Mouse (Mus musculus): ENCODE data around the gene Tmem245. TPM values are rescaled to one million over a fixed set of nuclear protein-coding genes. Genes with fewer than 3 reads are reported as not detected.

Tmem245 gene
- total and polyA plus RNA-seq, 2 experiments from 2014 or later: 23.7 to 68.4 TPM

DNA sequence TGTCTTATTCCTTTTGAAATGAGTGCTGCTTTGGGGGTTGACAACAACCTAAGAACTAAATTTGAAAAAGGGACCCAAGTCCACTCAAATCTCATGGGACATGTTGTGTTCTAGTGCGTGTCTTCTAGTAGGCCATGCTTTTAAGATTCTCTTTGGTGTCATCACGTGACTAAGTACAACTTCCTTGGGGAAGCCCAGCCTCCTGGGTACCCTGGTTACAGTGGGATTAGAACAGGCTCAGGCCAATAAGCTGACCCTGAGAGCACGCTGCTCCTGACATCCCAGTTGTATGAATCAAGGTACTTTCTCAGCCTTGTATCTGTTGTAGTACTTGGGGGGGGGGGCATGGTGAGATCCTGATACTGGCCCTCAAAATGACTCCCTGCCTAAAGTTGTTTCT, 4.5 kb upstream of the Tmem245 start:
- Histone ChIP-seq H3K4me1 (ENCODE audit: control insufficient read depth, insufficient read depth) (peaks cover 7% of the 10 kb centered on the region; the same call in 1 of the 2 replicates), H3K4me3 (ENCODE audit: low read depth, low read length) (no peak overlapping the region), H3K27ac (ENCODE audit: low read depth) (no peak overlapping the region), H3K9ac (replicated peaks; ENCODE audit: low read depth, low read length) (no peak overlapping the region), H3K27me3 (ENCODE audit: control insufficient read depth, insufficient read depth, low read length) (no peaks in the 10 kb centered on the region), H3K9me3 (replicated peaks; ENCODE audit: control insufficient read depth, low read length) (no peaks in the 10 kb centered on the region), H3K4me2 (ENCODE audit: low read depth, low read length) (no peak overlapping the region), H3K36me3 (replicated peaks; ENCODE audit: control insufficient read depth, insufficient read depth, low read length) (no peaks in the 10 kb centered on the region)
- TF ChIP-seq EP300 (IDR thresholded peaks at IDR 0.05; ENCODE audit: low read depth): no peak
- no peak for TF ChIP-seq CTCF (IDR thresholded peaks at IDR 0.05; ENCODE audit: low read depth)
- no peak for DNase-seq (ENCODE audit: low spot score)
- 81% methylated on average over 3 of the region's 3 CpGs for WGBS
- ATAC-seq (ENCODE audit: insufficient read depth, low read depth): no peak

DNA sequence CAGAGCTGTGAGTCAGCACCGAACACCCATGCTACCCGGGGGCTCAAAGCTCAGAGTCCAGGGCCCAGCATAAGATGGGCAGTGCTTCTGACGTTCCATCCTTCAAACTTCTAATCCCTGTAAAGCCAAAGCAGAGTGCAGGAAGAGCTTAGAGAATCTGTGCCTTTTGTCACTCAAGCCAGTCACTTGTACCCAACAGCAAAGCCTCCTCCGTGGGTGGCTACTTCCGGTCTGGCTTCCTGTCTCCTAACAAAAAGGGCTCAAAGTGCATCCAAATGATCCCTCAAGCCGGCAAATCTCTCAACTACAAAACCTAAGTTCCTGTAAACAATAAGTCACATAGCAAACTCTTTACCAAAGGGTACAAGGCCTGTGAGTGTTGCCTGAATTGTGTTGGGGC, 2.3 kb upstream of the Tmem245 start:
- no peak overlapping the region for H3K27ac ChIP-seq (ENCODE audit: low read depth)
- H3K9me3 ChIP-seq (replicated peaks; ENCODE audit: control insufficient read depth, low read length): no peaks in the 10 kb centered on the region
- H3K27me3 ChIP-seq (ENCODE audit: control insufficient read depth, insufficient read depth, low read length): no peaks in the 10 kb centered on the region
- ATAC-seq (ENCODE audit: insufficient read depth, low read depth): no peak
- no peak overlapping the region for H3K4me3 ChIP-seq (ENCODE audit: low read depth, low read length)
- no peaks in the 10 kb centered on the region for H3K36me3 ChIP-seq (replicated peaks; ENCODE audit: control insufficient read depth, insufficient read depth, low read length)
- DNase-seq (ENCODE audit: low spot score): no peak
- no peak overlapping the region for H3K4me2 ChIP-seq (ENCODE audit: low read depth, low read length)
- 53% methylated on average over 6 of the region's 6 CpGs for WGBS
- no peak for TF ChIP-seq EP300 (IDR thresholded peaks at IDR 0.05; ENCODE audit: low read depth)
- peaks cover 19% of the 10 kb centered on the region for H3K4me1 ChIP-seq (ENCODE audit: control insufficient read depth, insufficient read depth)
- H3K9ac ChIP-seq (replicated peaks; ENCODE audit: low read depth, low read length): no peak overlapping the region

DNA sequence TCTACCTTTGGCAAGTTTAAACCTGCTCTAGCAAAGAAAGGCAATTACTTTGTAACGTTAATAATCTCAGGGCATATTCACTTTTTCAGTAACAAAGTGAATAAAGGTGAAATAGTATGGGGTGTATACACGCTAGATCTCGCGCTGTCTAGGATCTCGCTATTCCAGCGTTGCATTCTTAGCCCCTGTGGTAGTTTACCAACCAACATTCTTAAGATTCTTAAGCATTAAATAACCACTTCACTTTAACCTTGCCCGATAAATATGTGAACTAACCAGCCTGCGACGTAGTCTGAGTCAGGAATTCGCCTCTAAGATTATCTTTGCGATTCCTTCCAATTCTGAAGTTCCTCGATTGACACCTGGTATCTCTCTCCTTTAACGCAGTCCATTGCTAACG, 1.1 kb downstream of the Tmem245 start:
- peak; percentile 31 for ATAC-seq (ENCODE audit: insufficient read depth, low read depth)
- under 1% methylated on average over 14 of the region's 14 CpGs for WGBS

DNA sequence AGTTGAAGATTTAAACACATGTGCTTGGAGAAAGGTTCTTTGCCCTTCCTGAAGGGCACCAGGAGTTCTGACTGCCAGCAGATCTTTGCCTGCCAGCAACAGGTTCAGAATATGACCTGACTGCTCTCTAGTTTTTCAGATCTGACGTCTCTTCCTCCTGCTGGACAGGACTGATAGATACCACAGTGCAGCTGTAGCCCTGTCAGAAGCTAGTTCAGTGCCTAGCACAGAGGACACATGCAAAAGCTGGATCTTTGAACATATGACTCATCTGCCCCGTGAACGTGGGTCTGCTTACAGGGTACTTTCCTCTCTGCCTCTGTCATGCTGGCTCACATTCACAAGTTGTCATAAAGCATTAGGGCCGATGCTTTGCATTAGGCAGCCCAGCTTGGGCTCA, 3.0 kb downstream of the Tmem245 start:
- H3K9ac ChIP-seq (replicated peaks; ENCODE audit: low read depth, low read length): 0 out of 2 replicates have a peak overlapping the region, but pooled peaks have one; percentile 1
- no peaks in the 10 kb centered on the region for H3K9me3 ChIP-seq (replicated peaks; ENCODE audit: control insufficient read depth, low read length)
- peak; percentile 25 for ATAC-seq (ENCODE audit: insufficient read depth, low read depth)
- H3K27ac ChIP-seq (ENCODE audit: low read depth): peak overlapping the region; percentile 78
- no peaks in the 10 kb centered on the region for H3K36me3 ChIP-seq (replicated peaks; ENCODE audit: control insufficient read depth, insufficient read depth, low read length)
- no peaks in the 10 kb centered on the region for H3K27me3 ChIP-seq (ENCODE audit: control insufficient read depth, insufficient read depth, low read length)
- TF ChIP-seq EP300 (IDR thresholded peaks at IDR 0.05; ENCODE audit: low read depth) (no peak), CTCF (IDR thresholded peaks at IDR 0.05; ENCODE audit: low read depth) (no peak)
- 14% methylated on average over 4 of the region's 4 CpGs for WGBS
- H3K4me2 ChIP-seq (ENCODE audit: low read depth, low read length): peak overlapping the region; percentile 46
- peak overlapping the region; percentile 17; the same call in 1 of the 2 replicates for H3K4me3 ChIP-seq (ENCODE audit: low read depth, low read length)
- peak; percentile 73 for DNase-seq (ENCODE audit: low spot score)
- peaks cover 60% of the 10 kb centered on the region for H3K4me1 ChIP-seq (ENCODE audit: control insufficient read depth, insufficient read depth)

More for the DNA sequence above, 1.1 kb downstream of the Tmem245 start:
- TF ChIP-seq CTCF (IDR thresholded peaks at IDR 0.05; ENCODE audit: low read depth): no peak
- peak; percentile 59 for DNase-seq (ENCODE audit: low spot score)
- H3K36me3 ChIP-seq (replicated peaks; ENCODE audit: control insufficient read depth, insufficient read depth, low read length): no peaks in the 10 kb centered on the region
- no peaks in the 10 kb centered on the region for H3K9me3 ChIP-seq (replicated peaks; ENCODE audit: control insufficient read depth, low read length)
- peak overlapping the region; percentile 91 for H3K9ac ChIP-seq (replicated peaks; ENCODE audit: low read depth, low read length)
- peak overlapping the region; percentile 90 for H3K4me2 ChIP-seq (ENCODE audit: low read depth, low read length)
- H3K4me3 ChIP-seq (ENCODE audit: low read depth, low read length): peak overlapping the region; percentile 82
- H3K27me3 ChIP-seq (ENCODE audit: control insufficient read depth, insufficient read depth, low read length): no peaks in the 10 kb centered on the region
- H3K4me1 ChIP-seq (ENCODE audit: control insufficient read depth, insufficient read depth): peaks cover 43% of the 10 kb centered on the region
- peak overlapping the region; percentile 94 for H3K27ac ChIP-seq (ENCODE audit: low read depth)

DNA sequence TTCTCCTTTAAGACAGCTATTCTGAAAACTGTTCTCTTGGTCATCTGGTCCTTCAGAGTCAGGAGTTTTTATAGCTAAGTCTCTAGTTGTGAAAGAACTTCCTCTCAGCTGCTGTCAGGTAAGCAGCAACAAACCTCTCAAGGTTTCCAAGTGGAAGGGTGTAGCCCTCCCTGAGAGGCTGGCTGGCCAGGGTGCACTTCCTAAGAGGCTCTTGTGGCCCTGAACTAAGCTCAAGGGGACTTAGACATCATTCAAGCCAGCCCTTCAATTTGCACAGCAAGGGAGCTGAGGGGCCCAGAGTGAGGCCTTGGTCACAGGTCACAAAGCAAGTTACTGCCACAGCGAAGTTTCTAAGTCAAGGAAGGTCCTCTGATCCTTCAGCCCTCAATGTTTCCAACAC, 4.0 kb downstream of the Tmem245 start:
- Histone ChIP-seq H3K9me3 (replicated peaks; ENCODE audit: control insufficient read depth, low read length) (no peaks in the 10 kb centered on the region), H3K27me3 (ENCODE audit: control insufficient read depth, insufficient read depth, low read length) (no peaks in the 10 kb centered on the region), H3K9ac (replicated peaks; ENCODE audit: low read depth, low read length) (peak overlapping the region; percentile 28; the same call in 1 of the 2 replicates), H3K4me3 (ENCODE audit: low read depth, low read length) (no peak overlapping the region), H3K27ac (ENCODE audit: low read depth) (peak overlapping the region; percentile 78), H3K4me1 (ENCODE audit: control insufficient read depth, insufficient read depth) (peaks cover 59% of the 10 kb centered on the region), H3K36me3 (replicated peaks; ENCODE audit: control insufficient read depth, insufficient read depth, low read length) (0 out of 2 replicates have a peak, but pooled peaks cover 2% of the 10 kb centered on the region), H3K4me2 (ENCODE audit: low read depth, low read length) (0 out of 2 replicates have a peak overlapping the region, but pooled peaks have one; percentile 46)
- no peak for ATAC-seq (ENCODE audit: insufficient read depth, low read depth)
- TF ChIP-seq EP300 (IDR thresholded peaks at IDR 0.05; ENCODE audit: low read depth): no peak
- TF ChIP-seq CTCF (IDR thresholded peaks at IDR 0.05; ENCODE audit: low read depth): no peak
- DNase-seq (ENCODE audit: low spot score): no peak
- WGBS: 52% methylated on average over 1 of the region's 1 CpGs

DNA sequence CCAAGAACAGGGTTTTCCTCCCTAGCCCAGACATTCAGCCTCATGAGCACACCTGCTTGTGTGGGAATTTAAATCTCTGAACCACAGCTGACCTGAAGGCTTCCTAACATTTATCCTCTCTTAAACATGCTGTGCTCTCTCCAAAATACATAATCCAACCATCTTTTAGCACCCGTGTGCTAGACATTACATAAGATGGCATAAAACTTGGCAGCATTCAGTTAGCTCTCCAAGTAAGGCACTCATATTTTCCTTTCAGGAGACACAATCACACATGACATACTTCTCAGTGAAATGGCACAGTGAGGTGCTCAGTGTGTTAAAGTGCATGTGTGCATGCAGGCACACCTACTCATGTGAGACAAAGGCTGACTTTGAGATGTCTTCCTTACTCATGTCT, 4.7 kb downstream of the Tmem245 start:
- ATAC-seq (ENCODE audit: insufficient read depth, low read depth): no peak
- 0 out of 2 replicates have a peak overlapping the region, but pooled peaks have one; percentile 8 for H3K9ac ChIP-seq (replicated peaks; ENCODE audit: low read depth, low read length)
- peak overlapping the region; percentile 78 for H3K27ac ChIP-seq (ENCODE audit: low read depth)
- WGBS: 62% methylated on average over 1 of the region's 1 CpGs
- TF ChIP-seq EP300 (IDR thresholded peaks at IDR 0.05; ENCODE audit: low read depth) (no peak), CTCF (IDR thresholded peaks at IDR 0.05; ENCODE audit: low read depth) (no peak)
- H3K36me3 ChIP-seq (replicated peaks; ENCODE audit: control insufficient read depth, insufficient read depth, low read length): 0 out of 2 replicates have a peak, but pooled peaks cover 2% of the 10 kb centered on the region
- H3K4me2 ChIP-seq (ENCODE audit: low read depth, low read length): no peak overlapping the region
- no peaks in the 10 kb centered on the region for H3K9me3 ChIP-seq (replicated peaks; ENCODE audit: control insufficient read depth, low read length)
- peaks cover 61% of the 10 kb centered on the region for H3K4me1 ChIP-seq (ENCODE audit: control insufficient read depth, insufficient read depth)
- no peak overlapping the region for H3K4me3 ChIP-seq (ENCODE audit: low read depth, low read length)
- DNase-seq (ENCODE audit: low spot score): no peak
- no peaks in the 10 kb centered on the region for H3K27me3 ChIP-seq (ENCODE audit: control insufficient read depth, insufficient read depth, low read length)

Measured in heart, postnatal 0 days (tissue).